Mouse (Mus musculus) intestine, embryonic 14.5 days (tissue): ENCODE data around the gene Klhl40. TPM values are rescaled to one million over a fixed set of nuclear protein-coding genes. Genes with fewer than 3 reads are reported as not detected.

Source experiments
- ATAC-seq: fragments of 200-750 bp; cut with Nextera tagmentation; replicated peaks from 2 replicates; pipeline ENCODE4 v1.8.0; 2017; ENCODE audit warnings: low read depth, moderate number of reproducible peaks, moderate TSS enrichment, moderate library complexity; ENCODE audit not compliant: low FRiP score, low TSS enrichment
- DNase-seq: peaks from one replicate; pipeline ENCODE4 v3.0.0-alpha.2; 2018; ENCODE audit warnings: low spot score
- H3K27ac ChIP-seq: fragments of 300-500 bp; sonication (generic); 2 replicates; pipeline ENCODE4 v1.5.1; 2014; ENCODE audit warnings: low read depth, mild to moderate bottlenecking, control low read depth
- H3K27me3 ChIP-seq: fragments of 300-500 bp; sonication (generic); replicated peaks from 2 replicates; pipeline ENCODE4 v1.6.1; 2014; ENCODE audit warnings: low read length, control low read depth; ENCODE audit not compliant: control insufficient read depth, insufficient read depth
- H3K36me3 ChIP-seq: fragments of 300-500 bp; sonication (generic); 2 replicates; pipeline ENCODE4 v1.6.1; 2014; ENCODE audit warnings: low read length, control low read depth; ENCODE audit not compliant: control insufficient read depth, insufficient read depth
- H3K4me1 ChIP-seq: fragments of 300-500 bp; sonication (generic); replicated peaks from 2 replicates; pipeline ENCODE4 v1.6.1; 2014; ENCODE audit warnings: low read length, control low read depth, mixed read lengths; ENCODE audit not compliant: control insufficient read depth, insufficient read depth
- H3K4me2 ChIP-seq: fragments of 300-500 bp; sonication (generic); 2 replicates; pipeline ENCODE4 v1.6.1; 2014; ENCODE audit warnings: low read length
- H3K4me3 ChIP-seq: fragments of 300-500 bp; sonication (generic); 2 replicates; pipeline ENCODE4 v1.5.1; 2014; ENCODE audit warnings: low read depth, low read length, control low read depth, mixed read lengths
- H3K9ac ChIP-seq: fragments of 300-500 bp; sonication (generic); 2 replicates; pipeline ENCODE4 v1.6.1; 2014; ENCODE audit warnings: mild to moderate bottlenecking, low read length
- H3K9me3 ChIP-seq: fragments of 300-500 bp; sonication (generic); 2 replicates; pipeline ENCODE4 v1.6.1; 2016; ENCODE audit warnings: low read length, control low read depth; ENCODE audit not compliant: control insufficient read depth
- WGBS: fragments of 180-500 bp; shearing (Covaris S2); extraction: QIAGEN DNeasy Blood & Tissue Kit; methylation state at CpG from one replicate; pipeline ENCODE4 v1.1.7; 2014; 5-methylcytosine and 5-hydroxymethylcytosine counted together
- polyA plus RNA-seq: library from polyadenylated mRNA; unstranded; fragments of >200 nt; fragmentation: Nextera tagmentation; extraction: Ambion mirVana; gene quantifications from 2 replicates; pipeline ENCODE4 v1.2.1, GENCODE M21; 2014

Gene Klhl40
- polyA plus RNA-seq, 1 experiment from 2014 or later: 0.26 TPM

GRCm38 (mm10) chr9:121823991-121824390 is 46.6 kb downstream of the Klhl40 start:
- Histone ChIP-seq H3K4me2 (no peak overlapping the region), H3K36me3 (no peaks in the 10 kb centered on the region), H3K9me3 (no peaks in the 10 kb centered on the region), H3K27ac (no peak overlapping the region), H3K9ac (no peak overlapping the region), H3K4me1 (0 out of 2 replicates have a peak, but pooled peaks cover 3% of the 10 kb centered on the region), H3K4me3 (no peak overlapping the region), H3K27me3 (no peaks in the 10 kb centered on the region)
- WGBS: 80% methylated on average over 7 of the region's 7 CpGs
- ATAC-seq (no peak), DNase-seq (no peak)

GRCm38 (mm10) chr9:121826356-121826755 is 48.9 kb downstream of the Klhl40 start:
- Histone ChIP-seq H3K4me3 (no peak overlapping the region), H3K4me1 (no peaks in the 10 kb centered on the region), H3K27me3 (no peaks in the 10 kb centered on the region), H3K36me3 (no peaks in the 10 kb centered on the region), H3K27ac (no peak overlapping the region), H3K9ac (no peak overlapping the region), H3K9me3 (no peaks in the 10 kb centered on the region), H3K4me2 (no peak overlapping the region)
- 91% methylated on average over 3 of the region's 3 CpGs for WGBS
- DNase-seq: no peak
- no peak for ATAC-seq

DNA sequence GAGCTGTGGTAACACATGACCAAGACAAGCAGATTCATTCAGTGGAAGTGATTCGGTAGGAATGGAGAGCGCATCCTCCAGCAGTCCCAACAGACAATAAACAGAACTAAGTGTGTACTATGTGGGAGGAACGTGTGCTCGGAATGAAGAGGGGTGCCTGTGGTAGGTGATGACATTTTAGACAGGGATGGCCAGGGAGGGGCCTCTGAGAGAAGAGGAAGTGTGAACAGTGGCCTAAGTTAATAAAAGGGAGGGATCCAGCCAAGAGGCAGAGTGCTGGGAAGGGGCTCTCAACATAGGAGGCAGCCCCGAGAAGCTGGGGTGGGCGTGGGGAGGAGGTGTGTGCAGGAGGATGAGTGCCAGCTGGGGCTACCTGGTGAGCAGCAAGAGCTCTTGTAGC is 50.9 kb downstream of the Klhl40 start:
- H3K4me3 ChIP-seq: no peak overlapping the region
- H3K9me3 ChIP-seq: no peaks in the 10 kb centered on the region
- H3K27me3 ChIP-seq: no peaks in the 10 kb centered on the region
- 61% methylated on average over 6 of the region's 6 CpGs for WGBS
- no peak overlapping the region for H3K9ac ChIP-seq
- no peak for DNase-seq
- H3K36me3 ChIP-seq: no peaks in the 10 kb centered on the region
- H3K27ac ChIP-seq: no peak overlapping the region
- no peaks in the 10 kb centered on the region for H3K4me1 ChIP-seq
- no peak for ATAC-seq
- no peak overlapping the region for H3K4me2 ChIP-seq

DNA sequence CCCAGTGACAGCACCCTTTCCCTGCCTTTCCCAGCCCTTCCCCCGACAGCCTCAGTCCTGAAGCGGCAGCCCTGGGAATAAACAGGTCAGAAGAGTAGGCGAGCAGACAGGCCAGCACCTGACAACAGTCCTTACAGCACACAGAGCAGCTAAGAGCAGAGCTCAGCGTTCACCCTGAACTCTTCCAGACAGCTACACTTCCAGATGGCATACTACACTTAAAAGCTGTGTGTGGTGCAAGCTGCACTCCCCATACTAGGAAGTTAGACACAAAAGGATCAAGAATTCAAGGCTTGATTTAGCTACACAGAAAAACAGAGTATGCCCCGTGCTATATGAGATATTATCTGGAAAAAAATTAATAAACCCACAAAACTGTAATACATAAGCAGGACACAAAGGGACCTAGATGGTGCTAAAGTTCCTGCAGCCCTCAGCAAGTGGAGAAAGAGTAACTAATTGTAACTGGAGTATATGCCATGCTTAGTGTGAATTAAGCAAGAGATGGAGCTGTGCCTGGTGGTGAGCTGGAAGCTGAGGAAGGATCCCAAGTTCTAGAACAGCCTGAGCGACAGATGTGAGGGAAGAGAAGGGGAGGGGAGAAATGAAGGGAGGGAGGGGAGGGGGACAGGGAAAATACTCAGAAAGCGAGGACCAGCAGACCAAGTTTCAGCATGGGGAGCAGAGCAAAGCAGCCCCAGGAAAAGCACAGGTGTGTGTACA is 52.0 kb downstream of the Klhl40 start:
- no peaks in the 10 kb centered on the region for H3K4me1 ChIP-seq
- H3K4me3 ChIP-seq: no peak overlapping the region
- H3K36me3 ChIP-seq: no peaks in the 10 kb centered on the region
- 54% methylated on average over 7 of the region's 7 CpGs for WGBS
- no peak overlapping the region for H3K9ac ChIP-seq
- no peak for DNase-seq
- H3K9me3 ChIP-seq: no peaks in the 10 kb centered on the region
- no peak overlapping the region for H3K27ac ChIP-seq
- H3K27me3 ChIP-seq: no peaks in the 10 kb centered on the region
- H3K4me2 ChIP-seq: no peak overlapping the region
- no peak for ATAC-seq

DNA sequence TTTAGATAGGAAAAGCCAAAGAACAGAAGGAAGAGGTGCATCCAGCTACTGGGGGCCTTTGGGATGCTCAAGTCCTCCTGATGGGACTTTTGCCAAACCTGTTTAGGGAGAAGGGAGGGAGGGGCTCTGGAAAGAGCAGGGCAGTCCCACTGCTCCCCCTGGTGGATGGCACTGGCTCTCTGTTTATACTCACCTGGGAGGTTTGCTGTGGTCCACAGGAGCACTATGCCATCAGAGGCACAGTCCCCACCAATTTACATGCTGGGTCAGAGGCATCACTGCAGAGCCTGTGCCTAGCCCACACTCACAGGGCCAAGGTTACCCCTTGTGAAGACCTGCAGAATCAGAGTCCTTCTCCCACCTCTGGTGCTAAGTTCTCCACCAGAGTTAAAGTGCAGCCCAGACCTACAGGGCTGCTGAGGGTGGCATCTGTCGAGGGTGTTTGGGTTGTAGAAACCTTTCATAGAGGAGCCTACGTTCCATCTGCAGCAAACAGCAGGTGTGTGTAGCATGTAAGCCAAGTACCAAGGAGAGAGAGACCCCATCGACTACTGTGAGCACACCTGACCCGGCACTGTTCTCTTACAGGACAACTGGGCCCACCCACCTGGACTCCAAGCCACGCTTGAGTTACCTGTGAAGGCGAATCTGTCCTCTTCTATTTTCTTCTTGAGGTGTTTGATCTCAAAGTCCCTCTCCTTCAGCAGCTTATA is 53.0 kb downstream of the Klhl40 start:
- WGBS: 77% methylated on average over 6 of the region's 6 CpGs

GRCm38 (mm10) chr9:121830956-121831293 is 53.5 kb downstream of the Klhl40 start:
- no peaks in the 10 kb centered on the region for H3K36me3 ChIP-seq
- H3K4me1 ChIP-seq: no peaks in the 10 kb centered on the region
- ATAC-seq (0 out of 2 replicates have a peak, but pooled peaks have one; percentile 14), DNase-seq (peak; percentile 93)
- H3K27ac ChIP-seq: no peak overlapping the region
- no peaks in the 10 kb centered on the region for H3K9me3 ChIP-seq
- no peaks in the 10 kb centered on the region for H3K27me3 ChIP-seq
- no peak overlapping the region for H3K4me2 ChIP-seq
- no peak overlapping the region for H3K9ac ChIP-seq
- H3K4me3 ChIP-seq: no peak overlapping the region
- WGBS: 30% methylated on average over 6 of the region's 6 CpGs

More for the DNA sequence above, 53.0 kb downstream of the Klhl40 start:
- Histone ChIP-seq H3K4me2 (no peak overlapping the region), H3K4me1 (no peaks in the 10 kb centered on the region), H3K36me3 (no peaks in the 10 kb centered on the region), H3K27ac (no peak overlapping the region), H3K9ac (no peak overlapping the region), H3K27me3 (no peaks in the 10 kb centered on the region), H3K9me3 (no peaks in the 10 kb centered on the region), H3K4me3 (no peak overlapping the region)
- DNase-seq (peak; percentile 63), ATAC-seq (no peak)

Other genes with a start within 250 kb of the Klhl40 start
- gene Lyzl4, start 135.5 kb upstream of the Klhl40 start, polyA plus RNA-seq: not detected in 2 replicates
- gene Vipr1, start 134.9 kb upstream of the Klhl40 start, polyA plus RNA-seq: 3.9 and 5.9 TPM in 2 replicates
- 9.5 and 9.7 TPM in 2 replicates for gene Sec22c, start 72.1 kb upstream of the Klhl40 start, polyA plus RNA-seq
- gene Ss18l2, start 67.3 kb upstream of the Klhl40 start, polyA plus RNA-seq: 135 and 152 TPM in 2 replicates
- 69.7 and 71.7 TPM in 2 replicates for gene Nktr, start 58.4 kb upstream of the Klhl40 start, polyA plus RNA-seq
- 13.1 and 14.1 TPM in 2 replicates for gene Zfp651, start 18.3 kb upstream of the Klhl40 start, polyA plus RNA-seq
- 2.0 and 2.4 TPM in 2 replicates for gene Hhatl, start 14.9 kb downstream of the Klhl40 start, polyA plus RNA-seq
- 1.9 and 2.5 TPM in 2 replicates for gene Ccdc13, start 61.9 kb downstream of the Klhl40 start, polyA plus RNA-seq
- gene Higd1a, start 80.8 kb downstream of the Klhl40 start, polyA plus RNA-seq: 190 and 193 TPM in 2 replicates
- gene Ackr2, start 120.7 kb downstream of the Klhl40 start, polyA plus RNA-seq: 0.23 and 0.24 TPM in 2 replicates
- not detected in 2 replicates for gene Cyp8b1, start 138.7 kb downstream of the Klhl40 start, polyA plus RNA-seq
- gene Fam198a, start 173.4 kb downstream of the Klhl40 start, polyA plus RNA-seq: 2.7 and 2.9 TPM in 2 replicates
- 12.8 and 13.2 TPM in 2 replicates for gene Pomgnt2, start 219.5 kb downstream of the Klhl40 start, polyA plus RNA-seq